8 mouse cellular contexts compared by ENCODE assay signal in genomic region chr13:21934982-21935791, GRCm38 (mm10). TPM values are rescaled to one million over a fixed set of nuclear protein-coding genes. Genes with fewer than 3 reads are reported as not detected.
A peak's percentile ranks its signal among the peaks of the same experiment; 100 is the strongest.
DNase-seq lines count a peak whose midpoint lies in the region; ATAC-seq lines count a peak whose summit lies in the region.

No protein-coding gene starts in this region.

- no peaks in the 10 kb centered on the region for H3K27me3 ChIP-seq in intestine, embryonic 14.5 days (replicated peaks; ENCODE audit: control insufficient read depth, insufficient read depth, low read length)
- H3K27me3 ChIP-seq in intestine, embryonic 16.5 days (replicated peaks; ENCODE audit: control insufficient read depth, insufficient read depth, low read length): no peaks in the 10 kb centered on the region
- no peaks in the 10 kb centered on the region for H3K27me3 ChIP-seq in embryonic facial prominence, embryonic 13.5 days
- no peaks in the 10 kb centered on the region for H3K27me3 ChIP-seq in limb, embryonic 13.5 days

- 14% methylated on average over 17 of the region's 17 CpGs for WGBS in intestine, embryonic 14.5 days
- 17% methylated on average over 17 of the region's 17 CpGs for WGBS in intestine, embryonic 16.5 days
- 9% methylated on average over 17 of the region's 17 CpGs for WGBS in embryonic facial prominence, embryonic 13.5 days
- WGBS in limb, embryonic 13.5 days: 8% methylated on average over 17 of the region's 17 CpGs

- no peak overlapping the region for H3K27ac ChIP-seq in intestine, embryonic 14.5 days (ENCODE audit: low read depth)
- H3K27ac ChIP-seq in intestine, embryonic 16.5 days (ENCODE audit: low read length): no peak overlapping the region
- H3K27ac ChIP-seq in embryonic facial prominence, embryonic 13.5 days: no peak overlapping the region
- H3K27ac ChIP-seq in limb, embryonic 13.5 days: no peak overlapping the region

- ATAC-seq in intestine, embryonic 14.5 days (replicated peaks; ENCODE audit: low FRiP score, low TSS enrichment, low read depth): peak; percentile 48; the same call in 1 of the 2 replicates
- ATAC-seq in intestine, embryonic 16.5 days: no peak
- no peak for ATAC-seq in embryonic facial prominence, embryonic 13.5 days (ENCODE audit: insufficient number of reproducible peaks, insufficient read depth, low FRiP score, low TSS enrichment, low read depth)
- peak; percentile 17 to 63; a peak in 1 of 4 replicates for ATAC-seq in hematopoietic stem cell, adult 5-6 weeks (replicated peaks in 1 of 2; ENCODE audit: insufficient read depth in 1 of 2, low FRiP score in 2 of 2, low TSS enrichment in 1 of 2, low read depth in 1 of 2, poor library complexity in 2 of 2, severe bottlenecking in 2 of 2)
- no peak for ATAC-seq in limb, embryonic 13.5 days (ENCODE audit: low FRiP score, low read depth)
- 0 out of 2 replicates have a peak, but pooled peaks have one; percentile 34 for ATAC-seq in monocyte, adult 5-6 weeks (replicated peaks; ENCODE audit: insufficient number of reproducible peaks, low FRiP score, low TSS enrichment, poor library complexity, severe bottlenecking)

- 0 out of 2 replicates have a peak, but pooled peaks cover 4% of the 10 kb centered on the region for H3K4me1 ChIP-seq in intestine, embryonic 14.5 days (replicated peaks; ENCODE audit: control insufficient read depth, insufficient read depth, low read length)
- no peaks in the 10 kb centered on the region for H3K4me1 ChIP-seq in intestine, embryonic 16.5 days (ENCODE audit: control insufficient read depth, insufficient read depth, low read length)
- H3K4me1 ChIP-seq in embryonic facial prominence, embryonic 13.5 days: peaks cover 11% of the 10 kb centered on the region
- peaks cover 8% of the 10 kb centered on the region; the same call in 1 of the 2 replicates for H3K4me1 ChIP-seq in limb, embryonic 13.5 days

- no peaks in the 10 kb centered on the region for H3K36me3 ChIP-seq in intestine, embryonic 14.5 days (ENCODE audit: control insufficient read depth, insufficient read depth, low read length)
- no peaks in the 10 kb centered on the region for H3K36me3 ChIP-seq in intestine, embryonic 16.5 days (ENCODE audit: control insufficient read depth, insufficient read depth, low read length)
- no peaks in the 10 kb centered on the region for H3K36me3 ChIP-seq in embryonic facial prominence, embryonic 13.5 days
- no peaks in the 10 kb centered on the region for H3K36me3 ChIP-seq in limb, embryonic 13.5 days

- peak; percentile 90 for DNase-seq in intestine, embryonic 14.5 days (ENCODE audit: low spot score)
- DNase-seq in ZHBTc4 (ENCODE audit: low read depth, low spot score): peak; percentile 81
- peak; percentile 65 to 80 for DNase-seq in thymus, postnatal 10 days (ENCODE audit: low spot score in 2 of 2)

- no peaks in the 10 kb centered on the region for H3K9me3 ChIP-seq in intestine, embryonic 14.5 days (ENCODE audit: control insufficient read depth, low read length)
- H3K9me3 ChIP-seq in intestine, embryonic 16.5 days (ENCODE audit: control insufficient read depth, low read length): no peaks in the 10 kb centered on the region
- H3K9me3 ChIP-seq in embryonic facial prominence, embryonic 13.5 days: no peaks in the 10 kb centered on the region
- H3K9me3 ChIP-seq in limb, embryonic 13.5 days: no peaks in the 10 kb centered on the region

- H3K4me2 ChIP-seq in intestine, embryonic 14.5 days (ENCODE audit: low read length): peak overlapping the region; percentile 37
- H3K4me2 ChIP-seq in intestine, embryonic 16.5 days (ENCODE audit: low read depth, low read length): no peak overlapping the region
- H3K4me2 ChIP-seq in embryonic facial prominence, embryonic 13.5 days: peak overlapping the region; percentile 49
- H3K4me2 ChIP-seq in limb, embryonic 13.5 days (replicated peaks): peak overlapping the region; percentile 16; the same call in 1 of the 2 replicates

- H3K9ac ChIP-seq in intestine, embryonic 14.5 days (ENCODE audit: low read length): no peak overlapping the region
- no peak overlapping the region for H3K9ac ChIP-seq in intestine, embryonic 16.5 days (ENCODE audit: low read depth, low read length)
- no peak overlapping the region for H3K9ac ChIP-seq in embryonic facial prominence, embryonic 13.5 days
- no peak overlapping the region for H3K9ac ChIP-seq in limb, embryonic 13.5 days

- H3K4me3 ChIP-seq in intestine, embryonic 14.5 days (ENCODE audit: low read depth, low read length): 0 out of 2 replicates have a peak overlapping the region, but pooled peaks have one; percentile 11
- no peak overlapping the region for H3K4me3 ChIP-seq in intestine, embryonic 16.5 days (ENCODE audit: low read length)
- H3K4me3 ChIP-seq in embryonic facial prominence, embryonic 13.5 days: no peak overlapping the region
- no peak overlapping the region for H3K4me3 ChIP-seq in limb, embryonic 13.5 days

RNA-seq across cellular contexts. Expression of gene Zfp184, which starts 9.7 kb away (rescaled TPM):
- polyA plus RNA-seq in intestine, embryonic 14.5 days (2014; fragmentation: Nextera tagmentation; extraction: Ambion mirVana): 9.8 and 13.8 TPM in 2 replicates
- 4.4 and 4.7 TPM in 2 replicates for polyA plus RNA-seq in intestine, embryonic 16.5 days (2015; fragmentation: Nextera tagmentation; extraction: Ambion mirVana)
- polyA plus RNA-seq in embryonic facial prominence, embryonic 13.5 days (2015; fragmentation: Nextera tagmentation; extraction: Ambion mirVana): 16.8 and 18.0 TPM in 2 replicates
- 18.3 and 26.9 TPM in 2 replicates for total RNA-seq in hematopoietic stem cell, adult 5-6 weeks (2017)
- 18.3 and 20.2 TPM in 2 replicates for polyA plus RNA-seq in limb, embryonic 13.5 days (2015; fragmentation: Nextera tagmentation; extraction: Ambion mirVana)
- total RNA-seq in monocyte, adult 5-6 weeks (2017): 2.1 to 2.6 TPM in 2 of 3 replicates, not detected in the other

RNA-seq across cellular contexts. Expression of gene Pom121l2, which starts 45.8 kb away (rescaled TPM):
- not detected in 2 replicates for polyA plus RNA-seq in intestine, embryonic 14.5 days (2014; fragmentation: Nextera tagmentation; extraction: Ambion mirVana)
- 0.10 TPM in 1 of 2 replicates, not detected in the other for polyA plus RNA-seq in intestine, embryonic 16.5 days (2015; fragmentation: Nextera tagmentation; extraction: Ambion mirVana)
- polyA plus RNA-seq in embryonic facial prominence, embryonic 13.5 days (2015; fragmentation: Nextera tagmentation; extraction: Ambion mirVana): 0.31 TPM in 1 of 2 replicates, not detected in the other
- not detected in 2 replicates for total RNA-seq in hematopoietic stem cell, adult 5-6 weeks (2017)
- polyA plus RNA-seq in limb, embryonic 13.5 days (2015; fragmentation: Nextera tagmentation; extraction: Ambion mirVana): 0.37 and 0.38 TPM in 2 replicates
- total RNA-seq in monocyte, adult 5-6 weeks (2017): 0.32 to 0.78 TPM in 2 of 3 replicates, not detected in the other

Comparison
In these comparisons a context has a peak if more than half of its experiments do, and no peak if none do; other contexts are left out.
1. ATAC-seq: peak in intestine, embryonic 14.5 days (single experiment), hematopoietic stem cell, adult 5-6 weeks (2 of 2) and monocyte, adult 5-6 weeks (single experiment); none in intestine, embryonic 16.5 days (single experiment), embryonic facial prominence, embryonic 13.5 days (single experiment) and limb, embryonic 13.5 days (single experiment).
2. Peak in every context shown above with its lines, with median percentiles within 50 percentile points of each other: DNase-seq.